Mouse (Mus musculus): ENCODE results near the gene Kat6b.

GRCm38 (mm10) chr14:21582301-21582700, 101.1 kb downstream of the Kat6b start:
- TF ChIP-seq MAX (IDR thresholded peaks at IDR 0.05; ENCODE audit: low read depth) = no peak
- TF ChIP-seq TCF3 (IDR thresholded peaks at IDR 0.05; ENCODE audit: insufficient read length, low read depth) = no peak
- TF ChIP-seq POLR2A (IDR thresholded peaks at IDR 0.05; ENCODE audit: insufficient read length, low read depth) = no peak
- TF ChIP-seq USF1 (IDR thresholded peaks at IDR 0.05; ENCODE audit: low read depth) = no peak
- no peak for TF ChIP-seq TCF12 (IDR thresholded peaks at IDR 0.05; ENCODE audit: insufficient read depth, poor library complexity, severe bottlenecking)
- no peak for TF ChIP-seq POLR2AphosphoS2 (IDR thresholded peaks at IDR 0.05; ENCODE audit: insufficient read length, low read depth)
- no peak for TF ChIP-seq CEBPB (IDR thresholded peaks at IDR 0.05; ENCODE audit: insufficient read depth, poor library complexity, severe bottlenecking)
- TF ChIP-seq E2F4 (IDR thresholded peaks at IDR 0.05; ENCODE audit: insufficient read depth) = no peak
- no peak for TF ChIP-seq REST (IDR thresholded peaks at IDR 0.05; ENCODE audit: insufficient read depth, insufficient read length)
- no peak for TF ChIP-seq MYOG (IDR thresholded peaks at IDR 0.05; ENCODE audit: control insufficient read depth in 1 of 3, insufficient read depth in 1 of 3, insufficient read length in 2 of 3, low read depth in 2 of 3)
- TF ChIP-seq MYOD1 (IDR thresholded peaks at IDR 0.05; ENCODE audit: control insufficient read depth in 1 of 3, insufficient read length in 2 of 3, low read depth in 2 of 3) = no peak

Measured in myocyte (in vitro differentiated cells).